Mouse (Mus musculus) heart, adult 2 months (tissue): ENCODE data around the gene Plscr1.

Experiments
- CTCF ChIP-seq: fragments of 200-600 bp; IDR thresholded peaks from 2 replicates; pipeline ENCODE4 v1.8.1; 2022; ENCODE audit warnings: antibody characterized with exemption, mild to moderate bottlenecking, moderate library complexity
- EP300 ChIP-seq: fragments of 200-500 bp; IDR thresholded peaks from 2 replicates; pipeline ENCODE4 v1.6.1; 2011; ENCODE audit warnings: low read depth, low read length, control low read depth; ENCODE audit not compliant: insufficient read depth

DNA sequence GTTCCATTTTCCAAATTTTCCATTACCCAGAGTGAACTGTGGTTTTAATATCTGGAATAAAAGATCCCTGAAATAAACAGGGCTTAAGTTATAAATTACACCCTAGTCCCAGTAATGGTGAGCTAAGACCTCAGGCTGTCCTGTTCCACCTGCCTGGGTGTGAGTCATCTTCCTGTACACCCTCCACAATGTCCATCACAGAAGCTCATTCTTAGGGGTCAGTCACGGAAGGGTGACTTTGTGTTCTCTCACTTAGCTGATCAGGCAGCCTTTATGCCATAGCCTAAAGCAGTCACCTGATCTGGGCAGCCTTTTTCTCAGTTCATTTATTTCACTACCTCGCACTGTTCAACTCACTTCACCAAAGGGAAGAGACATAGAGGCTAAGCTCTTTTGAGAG lies 42.6 kb downstream of the Plscr1 start:
- TF ChIP-seq CTCF (no peak), EP300 (no peak)
